Mouse (Mus musculus): ENCODE data around the gene Ifitm5. TPM values are rescaled to one million over a fixed set of nuclear protein-coding genes. Genes with fewer than 3 reads are reported as not detected.

Ifitm5 gene
- polyA plus RNA-seq, 1 experiment from 2014 or later, result 0.82 TPM

DNA sequence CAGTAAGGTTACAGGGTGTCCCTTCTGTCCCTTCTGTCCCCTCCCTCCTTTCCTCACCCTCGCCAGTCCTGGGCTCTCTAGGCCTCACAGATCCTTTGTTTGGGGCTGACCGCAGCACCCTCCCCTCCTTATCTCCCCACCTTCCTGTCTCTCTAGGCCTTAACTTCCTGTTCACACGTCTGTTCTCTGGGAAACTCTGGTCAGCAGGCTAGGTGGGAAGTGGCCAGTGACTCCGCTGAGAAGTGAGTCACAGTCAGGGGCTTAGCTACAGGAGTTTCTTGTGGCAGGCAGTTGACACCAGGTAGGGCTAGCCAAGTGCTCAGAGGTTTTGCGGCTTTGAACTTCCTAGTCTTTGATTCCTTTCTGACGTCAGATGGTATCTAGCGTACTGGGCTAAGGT lies 3.1 kb downstream of the Ifitm5 start:
- Histone ChIP-seq H3K36me3 (ENCODE audit: control insufficient read depth, insufficient read depth, low read length) (peaks cover 30% of the 10 kb centered on the region), H3K27me3 (ENCODE audit: control insufficient read depth, insufficient read depth, low read length) (no peaks in the 10 kb centered on the region), H3K4me2 (replicated peaks; ENCODE audit: low read depth) (no peak overlapping the region), H3K27ac (replicated peaks) (peak overlapping the region; percentile 53; the same call in 1 of the 2 replicates), H3K4me1 (replicated peaks; ENCODE audit: control insufficient read depth, insufficient read depth) (peaks cover 9% of the 10 kb centered on the region), H3K9ac (ENCODE audit: low read length) (no peak overlapping the region), H3K4me3 (ENCODE audit: low read depth, low read length) (no peak overlapping the region), H3K9me3 (ENCODE audit: control insufficient read depth, low read length) (no peaks in the 10 kb centered on the region)
- ATAC-seq (ENCODE audit: low FRiP score, low TSS enrichment) (peak; percentile 70), DNase-seq (ENCODE audit: low spot score) (peak; percentile 52)
- TF ChIP-seq CTCF (IDR thresholded peaks at IDR 0.05; ENCODE audit: low read depth) (no peak), EP300 (optimal IDR thresholded peaks at IDR 0.05) (no peak)
- 51% methylated on average over 7 of the region's 7 CpGs for WGBS

DNA sequence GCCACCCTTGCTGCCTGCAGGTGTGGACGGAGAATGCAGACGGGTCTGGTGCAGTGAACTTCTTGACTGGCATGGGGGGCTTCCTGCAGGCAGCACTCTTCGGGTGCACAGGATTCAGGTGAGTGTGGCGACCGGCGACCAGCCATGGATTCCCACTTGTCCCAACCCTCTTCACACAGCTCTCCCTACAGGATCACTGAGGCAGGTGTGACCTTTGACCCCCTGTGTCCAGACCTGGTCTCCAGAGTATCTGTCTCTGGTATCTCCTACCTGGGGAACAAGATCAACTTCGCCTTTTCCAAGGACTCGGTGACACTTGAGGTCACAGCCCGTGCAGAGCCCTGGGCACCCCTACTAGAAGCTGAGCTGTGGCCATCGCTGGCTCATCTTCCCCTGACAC lies 3.8 kb downstream of the Ifitm5 start:
- TF ChIP-seq CTCF (IDR thresholded peaks at IDR 0.05; ENCODE audit: low read depth) (no peak), EP300 (optimal IDR thresholded peaks at IDR 0.05) (no peak)
- Histone ChIP-seq H3K9me3 (ENCODE audit: control insufficient read depth, low read length) (no peaks in the 10 kb centered on the region), H3K36me3 (ENCODE audit: control insufficient read depth, insufficient read depth, low read length) (peaks cover 30% of the 10 kb centered on the region), H3K9ac (ENCODE audit: low read length) (no peak overlapping the region), H3K27me3 (ENCODE audit: control insufficient read depth, insufficient read depth, low read length) (no peaks in the 10 kb centered on the region), H3K4me3 (ENCODE audit: low read depth, low read length) (no peak overlapping the region), H3K4me1 (replicated peaks; ENCODE audit: control insufficient read depth, insufficient read depth) (peaks cover 6% of the 10 kb centered on the region), H3K27ac (replicated peaks) (no peak overlapping the region), H3K4me2 (replicated peaks; ENCODE audit: low read depth) (no peak overlapping the region)
- ATAC-seq (ENCODE audit: low FRiP score, low TSS enrichment) (no peak), DNase-seq (ENCODE audit: low spot score) (no peak)
- WGBS, result 90% methylated on average over 10 of the region's 10 CpGs

DNA sequence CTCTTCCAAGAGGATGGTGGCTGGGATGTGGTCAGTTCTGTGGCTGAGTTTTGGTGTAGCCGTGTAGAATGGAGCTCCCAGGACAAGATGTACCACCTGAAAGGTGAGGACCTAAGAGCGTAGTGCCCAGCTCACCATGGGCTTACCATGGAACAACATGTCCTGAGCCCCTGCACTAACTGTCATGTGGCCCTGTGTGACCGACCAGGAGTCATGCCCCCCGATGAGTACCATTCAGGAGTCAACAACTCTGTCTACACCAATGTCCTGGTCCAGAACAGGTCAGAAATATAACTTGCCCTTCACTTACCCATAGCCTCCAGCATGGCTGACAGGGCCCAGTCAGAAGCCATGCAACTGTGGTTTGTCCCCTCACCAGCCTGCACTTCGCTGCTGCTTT lies 4.8 kb downstream of the Ifitm5 start:
- Histone ChIP-seq H3K9me3 (ENCODE audit: control insufficient read depth, low read length) (no peaks in the 10 kb centered on the region), H3K9ac (ENCODE audit: low read length) (no peak overlapping the region), H3K27me3 (ENCODE audit: control insufficient read depth, insufficient read depth, low read length) (no peaks in the 10 kb centered on the region), H3K36me3 (ENCODE audit: control insufficient read depth, insufficient read depth, low read length) (peaks cover 28% of the 10 kb centered on the region), H3K27ac (replicated peaks) (no peak overlapping the region), H3K4me1 (replicated peaks; ENCODE audit: control insufficient read depth, insufficient read depth) (peaks cover 5% of the 10 kb centered on the region), H3K4me3 (ENCODE audit: low read depth, low read length) (no peak overlapping the region), H3K4me2 (replicated peaks; ENCODE audit: low read depth) (no peak overlapping the region)
- TF ChIP-seq EP300 (optimal IDR thresholded peaks at IDR 0.05) (no peak), CTCF (IDR thresholded peaks at IDR 0.05; ENCODE audit: low read depth) (no peak)
- WGBS, result 94% methylated on average over 5 of the region's 5 CpGs
- no peak for ATAC-seq (ENCODE audit: low FRiP score, low TSS enrichment)
- DNase-seq (ENCODE audit: low spot score), result no peak

DNA sequence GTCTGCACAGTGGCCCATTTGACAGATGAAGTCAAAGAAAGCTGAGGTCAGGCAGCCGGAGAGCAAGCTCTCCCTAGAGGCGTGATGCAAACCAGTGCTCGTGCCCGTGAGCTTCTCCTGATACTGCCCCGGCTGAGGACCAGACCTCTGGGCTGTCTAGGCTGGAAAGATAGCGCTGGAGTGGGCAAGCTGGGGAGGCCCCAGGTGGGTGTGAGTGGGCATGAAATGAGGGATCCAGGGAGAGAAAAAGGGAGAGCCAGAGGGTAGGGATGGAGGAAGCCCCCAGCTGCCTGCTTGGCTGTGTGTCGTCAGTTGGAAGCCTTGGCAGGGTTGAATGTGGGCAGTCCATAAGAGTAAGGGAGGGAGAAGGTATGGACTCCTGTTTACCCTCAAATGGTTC lies 5.9 kb downstream of the Ifitm5 start:
- no peak overlapping the region for H3K4me3 ChIP-seq (ENCODE audit: low read depth, low read length)
- H3K27me3 ChIP-seq (ENCODE audit: control insufficient read depth, insufficient read depth, low read length), result no peaks in the 10 kb centered on the region
- no peak for ATAC-seq (ENCODE audit: low FRiP score, low TSS enrichment)
- 83% methylated on average over 7 of the region's 7 CpGs for WGBS
- peaks cover 21% of the 10 kb centered on the region for H3K36me3 ChIP-seq (ENCODE audit: control insufficient read depth, insufficient read depth, low read length)
- no peak for DNase-seq (ENCODE audit: low spot score)
- H3K4me2 ChIP-seq (replicated peaks; ENCODE audit: low read depth), result no peak overlapping the region
- no peak for TF ChIP-seq EP300 (optimal IDR thresholded peaks at IDR 0.05)
- no peak for TF ChIP-seq CTCF (IDR thresholded peaks at IDR 0.05; ENCODE audit: low read depth)
- no peak overlapping the region for H3K27ac ChIP-seq (replicated peaks)
- no peaks in the 10 kb centered on the region for H3K9me3 ChIP-seq (ENCODE audit: control insufficient read depth, low read length)
- H3K4me1 ChIP-seq (replicated peaks; ENCODE audit: control insufficient read depth, insufficient read depth), result peaks cover 5% of the 10 kb centered on the region
- H3K9ac ChIP-seq (ENCODE audit: low read length), result no peak overlapping the region

DNA sequence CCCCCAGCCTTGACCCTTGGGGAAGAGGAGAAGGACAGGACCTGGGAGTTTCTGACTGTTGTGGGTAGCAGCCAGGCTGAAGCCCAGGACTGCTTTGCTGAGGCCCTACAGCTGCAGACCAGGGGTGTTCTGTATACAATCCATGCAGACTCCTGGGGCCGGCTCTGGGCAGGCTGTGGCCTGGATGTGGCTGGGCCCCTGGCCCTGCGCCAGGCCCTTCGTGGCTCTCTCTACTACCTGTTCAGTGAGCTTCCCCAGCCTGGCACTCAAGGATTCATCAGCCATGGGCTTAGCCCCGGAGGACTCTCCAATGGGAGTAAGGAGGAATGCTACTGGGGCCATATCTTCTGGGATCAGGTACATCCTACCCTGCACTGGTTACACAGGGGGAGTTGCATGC lies 6.7 kb downstream of the Ifitm5 start:
- H3K4me3 ChIP-seq (ENCODE audit: low read depth, low read length), result no peak overlapping the region
- WGBS, result 62% methylated on average over 4 of the region's 4 CpGs
- H3K27me3 ChIP-seq (ENCODE audit: control insufficient read depth, insufficient read depth, low read length), result no peaks in the 10 kb centered on the region
- 0 out of 2 replicates have a peak overlapping the region, but pooled peaks have one; percentile 23 for H3K9ac ChIP-seq (ENCODE audit: low read length)
- peak overlapping the region; percentile 74; the same call in 1 of the 2 replicates for H3K4me2 ChIP-seq (replicated peaks; ENCODE audit: low read depth)
- H3K9me3 ChIP-seq (ENCODE audit: control insufficient read depth, low read length), result no peaks in the 10 kb centered on the region
- H3K36me3 ChIP-seq (ENCODE audit: control insufficient read depth, insufficient read depth, low read length), result peaks cover 18% of the 10 kb centered on the region; the same call in 1 of the 2 replicates
- DNase-seq (ENCODE audit: low spot score) (peak; percentile 48), ATAC-seq (ENCODE audit: low FRiP score, low TSS enrichment) (no peak)
- TF ChIP-seq EP300 (optimal IDR thresholded peaks at IDR 0.05) (no peak), CTCF (IDR thresholded peaks at IDR 0.05; ENCODE audit: low read depth) (no peak)
- peak overlapping the region; percentile 96 for H3K27ac ChIP-seq (replicated peaks)
- H3K4me1 ChIP-seq (replicated peaks; ENCODE audit: control insufficient read depth, insufficient read depth), result peaks cover 5% of the 10 kb centered on the region

DNA sequence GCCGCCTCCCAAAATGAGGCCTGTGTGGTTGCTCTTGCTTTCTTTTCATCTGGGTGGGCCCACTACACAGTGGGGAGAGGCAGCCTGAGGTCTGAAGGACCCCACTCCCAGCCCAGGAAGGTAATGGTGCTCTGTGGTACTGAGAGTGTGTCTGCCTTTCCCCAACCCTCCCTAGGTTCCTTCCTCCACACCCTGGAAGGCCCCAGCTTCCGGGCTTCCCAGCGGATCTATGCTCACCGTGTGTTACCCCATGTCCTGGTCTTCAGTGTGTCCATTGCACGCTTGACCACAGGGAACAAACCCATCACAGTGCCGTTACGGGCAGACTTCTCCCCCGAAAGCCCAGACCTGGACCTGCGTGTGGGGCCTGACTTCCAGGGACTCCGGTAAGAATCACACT lies 7.3 kb downstream of the Ifitm5 start:
- Histone ChIP-seq H3K4me1 (replicated peaks; ENCODE audit: control insufficient read depth, insufficient read depth) (peaks cover 5% of the 10 kb centered on the region), H3K9me3 (ENCODE audit: control insufficient read depth, low read length) (no peaks in the 10 kb centered on the region), H3K9ac (ENCODE audit: low read length) (peak overlapping the region; percentile 23; the same call in 1 of the 2 replicates), H3K27ac (replicated peaks) (peak overlapping the region; percentile 96), H3K27me3 (ENCODE audit: control insufficient read depth, insufficient read depth, low read length) (no peaks in the 10 kb centered on the region), H3K4me3 (ENCODE audit: low read depth, low read length) (no peak overlapping the region), H3K36me3 (ENCODE audit: control insufficient read depth, insufficient read depth, low read length) (peaks cover 16% of the 10 kb centered on the region; the same call in 1 of the 2 replicates), H3K4me2 (replicated peaks; ENCODE audit: low read depth) (peak overlapping the region; percentile 74)
- ATAC-seq (ENCODE audit: low FRiP score, low TSS enrichment) (no peak), DNase-seq (ENCODE audit: low spot score) (no peak)
- WGBS, result 77% methylated on average over 10 of the region's 10 CpGs
- TF ChIP-seq EP300 (optimal IDR thresholded peaks at IDR 0.05) (no peak), CTCF (IDR thresholded peaks at IDR 0.05; ENCODE audit: low read depth) (no peak)

Data from stomach, postnatal 0 days (tissue).